28 mouse cellular contexts compared by ENCODE assay signal in genomic region chr16:90210717-90211116, GRCm38 (mm10). TPM values are rescaled to one million over a fixed set of nuclear protein-coding genes. Genes with fewer than 3 reads are reported as not detected.
DNase-seq lines count a peak whose midpoint lies in the region; ATAC-seq lines count a peak whose summit lies in the region.
"Had no signal": no experiment of that assay in that cellular context is flagged by ENCODE, and none has a peak within 500 bp of the region (broad histone marks: within the 10 kb centered on the region; RNA-seq: fewer than 3 reads in every experiment).

No protein-coding gene starts in this region.

- H3K4me2 ChIP-seq in heart, embryonic 12.5 days = no peak overlapping the region
- no peak overlapping the region for H3K4me2 ChIP-seq in lung, embryonic 16.5 days (ENCODE audit: low read depth, low read length)
- H3K4me2 ChIP-seq: embryonic facial prominence, embryonic 12.5 days; limb, embryonic 13.5 days; midbrain, embryonic 13.5 days; neural tube, embryonic 13.5 days; stomach, embryonic 15.5 days had no signal

- 68% methylated on average over 10 of the region's 10 CpGs for WGBS in heart, embryonic 12.5 days
- 54% methylated on average over 10 of the region's 10 CpGs for WGBS in lung, embryonic 16.5 days

- 0 out of 2 replicates have a peak, but pooled peaks cover 2% of the 10 kb centered on the region for H3K27me3 ChIP-seq in heart, embryonic 12.5 days (replicated peaks)
- no peaks in the 10 kb centered on the region for H3K27me3 ChIP-seq in lung, embryonic 16.5 days (ENCODE audit: control insufficient read depth, insufficient read depth, low read depth, low read length)
- H3K27me3 ChIP-seq: embryonic facial prominence, embryonic 12.5 days; limb, embryonic 13.5 days; midbrain, embryonic 13.5 days; neural tube, embryonic 13.5 days; stomach, embryonic 15.5 days had no signal

- H3K36me3 ChIP-seq in heart, embryonic 12.5 days = no peaks in the 10 kb centered on the region
- H3K36me3 ChIP-seq in lung, embryonic 16.5 days (ENCODE audit: control insufficient read depth, insufficient read depth, low read length) = no peaks in the 10 kb centered on the region
- H3K36me3 ChIP-seq: embryonic facial prominence, embryonic 12.5 days; limb, embryonic 13.5 days; midbrain, embryonic 13.5 days; neural tube, embryonic 13.5 days; stomach, embryonic 15.5 days had no signal

- no peak overlapping the region for H3K27ac ChIP-seq in heart, embryonic 12.5 days (ENCODE audit: poor library complexity, severe bottlenecking)
- peak overlapping the region; percentile 37; the same call in 1 of the 2 replicates for H3K27ac ChIP-seq in lung, embryonic 16.5 days (ENCODE audit: low read length)
- H3K27ac ChIP-seq: embryonic facial prominence, embryonic 12.5 days; gastrocnemius, adult 2 months; heart, adult 2 months; hindbrain, postnatal 0 days; limb, embryonic 13.5 days; liver, embryonic 14.5 days; macrophage; midbrain, embryonic 13.5 days; neural tube, embryonic 13.5 days; stomach, embryonic 15.5 days had no signal

- no peak overlapping the region for H3K9ac ChIP-seq in heart, embryonic 12.5 days
- no peak overlapping the region for H3K9ac ChIP-seq in lung, embryonic 16.5 days (ENCODE audit: low read length)
- H3K9ac ChIP-seq: embryonic facial prominence, embryonic 12.5 days; limb, embryonic 13.5 days; liver, embryonic 14.5 days; midbrain, embryonic 13.5 days; neural tube, embryonic 13.5 days; stomach, embryonic 15.5 days had no signal

- ATAC-seq in heart, embryonic 12.5 days (ENCODE audit: insufficient number of reproducible peaks, low FRiP score) = no peak
- peak; percentile 41; the same call in 1 of the 2 replicates for ATAC-seq in lung, embryonic 16.5 days (ENCODE audit: low read depth)
- ATAC-seq: forebrain, embryonic 16.5 days; hindbrain, postnatal 0 days; intestine, postnatal 0 days; midbrain, embryonic 13.5 days had no signal

- no peak overlapping the region for H3K4me3 ChIP-seq in heart, embryonic 12.5 days
- H3K4me3 ChIP-seq in lung, embryonic 16.5 days (ENCODE audit: low read length) = no peak overlapping the region
- H3K4me3 ChIP-seq: embryonic facial prominence, embryonic 12.5 days; gastrocnemius, adult 2 months; heart, adult 2 months; limb, embryonic 13.5 days; midbrain, embryonic 13.5 days; neural tube, embryonic 13.5 days; stomach, embryonic 15.5 days had no signal

- peak; percentile 74 for DNase-seq in heart, adult 11 months
- DNase-seq in lung, adult 18-20 months = peak; percentile 36 to 56
- DNase-seq in lung, postnatal 10 days = no peak
- no peak for DNase-seq in cerebellum, postnatal 36 days
- no peak for DNase-seq in ovary, postnatal 36 days (ENCODE audit: low spot score)
- no peak for DNase-seq in kidney, postnatal 25 days
- DNase-seq: adrenal gland, adult 2 months; adrenal gland, postnatal 36 days; cerebellum, adult 18-20 months; cerebellum, postnatal 25 days; gastrocnemius, adult 2 months; gastrocnemius, postnatal 36 days; heart, adult 2 months; heart, postnatal 14 days; kidney, postnatal 14 days; thymus, postnatal 14 days had no signal

- H3K9me3 ChIP-seq in heart, embryonic 12.5 days (replicated peaks) = no peaks in the 10 kb centered on the region
- H3K9me3 ChIP-seq in lung, embryonic 16.5 days (ENCODE audit: control insufficient read depth, low read length) = no peaks in the 10 kb centered on the region
- H3K9me3 ChIP-seq: embryonic facial prominence, embryonic 12.5 days; limb, embryonic 13.5 days; midbrain, embryonic 13.5 days; neural tube, embryonic 13.5 days; stomach, embryonic 15.5 days had no signal

- no peaks in the 10 kb centered on the region; the same call in 1 of the 2 replicates for H3K4me1 ChIP-seq in heart, embryonic 12.5 days (replicated peaks)
- peaks cover 5% of the 10 kb centered on the region; the same call in 1 of the 2 replicates for H3K4me1 ChIP-seq in lung, embryonic 16.5 days (replicated peaks; ENCODE audit: control insufficient read depth, insufficient read depth, low read length)
- H3K4me1 ChIP-seq: embryonic facial prominence, embryonic 12.5 days; limb, embryonic 13.5 days; midbrain, embryonic 13.5 days; neural tube, embryonic 13.5 days; stomach, embryonic 15.5 days had no signal

RNA-seq across cellular contexts. Expression of gene Sod1, which starts 9.8 kb away (rescaled TPM):
- polyA plus RNA-seq in heart, embryonic 12.5 days (2016; fragmentation: Nextera tagmentation; extraction: Ambion mirVana) = 875 and 884 TPM in 2 replicates
- 1,312 and 1,369 TPM in 2 replicates for polyA plus RNA-seq in lung, embryonic 16.5 days (2015; fragmentation: Nextera tagmentation; extraction: Ambion mirVana)

Comparison
In these comparisons a context has a peak if more than half of its experiments do, and no peak if none do; other contexts are left out.
1. DNase-seq: peak in heart, adult 11 months (single experiment) and lung, adult 18-20 months (2 of 2); none in lung, postnatal 10 days (single experiment), cerebellum, postnatal 36 days (0 of 2), ovary, postnatal 36 days (single experiment) and kidney, postnatal 25 days (0 of 2).